Mouse (Mus musculus): ENCODE measurements at regions not wholly inside any gene's neighbourhood (a gene's known extent, or its start where the extent isn't known, plus 50 kb on each side); places are given as distances from the start of the nearest gene placed in this dataset.

GRCm38 (mm10) chr13:115575052-115575891 is 473.5 kb upstream of the Itga1 start:
- no peak overlapping the region for H3K4me3 ChIP-seq (ENCODE audit: low read depth, low read length)
- no peak overlapping the region for H3K27ac ChIP-seq (ENCODE audit: low read length)
- H3K4me1 ChIP-seq (ENCODE audit: insufficient read depth, low read depth, low read length) = no peaks in the 10 kb centered on the region
- no peak for TF ChIP-seq EP300 (IDR thresholded peaks at IDR 0.05)
- WGBS = 80% methylated on average over 6 of the region's 6 CpGs
- H3K27me3 ChIP-seq (replicated peaks; ENCODE audit: insufficient read depth, low read length) = no peaks in the 10 kb centered on the region
- no peak overlapping the region for H3K9ac ChIP-seq (replicated peaks; ENCODE audit: low read depth)
- no peak for ATAC-seq
- H3K9me3 ChIP-seq (ENCODE audit: low read length) = no peaks in the 10 kb centered on the region
- DNase-seq (ENCODE audit: low spot score) = no peak
- no peak overlapping the region for H3K4me2 ChIP-seq (replicated peaks; ENCODE audit: low read depth, low read length)
- no peaks in the 10 kb centered on the region for H3K36me3 ChIP-seq (ENCODE audit: insufficient read depth, low read length)

DNA sequence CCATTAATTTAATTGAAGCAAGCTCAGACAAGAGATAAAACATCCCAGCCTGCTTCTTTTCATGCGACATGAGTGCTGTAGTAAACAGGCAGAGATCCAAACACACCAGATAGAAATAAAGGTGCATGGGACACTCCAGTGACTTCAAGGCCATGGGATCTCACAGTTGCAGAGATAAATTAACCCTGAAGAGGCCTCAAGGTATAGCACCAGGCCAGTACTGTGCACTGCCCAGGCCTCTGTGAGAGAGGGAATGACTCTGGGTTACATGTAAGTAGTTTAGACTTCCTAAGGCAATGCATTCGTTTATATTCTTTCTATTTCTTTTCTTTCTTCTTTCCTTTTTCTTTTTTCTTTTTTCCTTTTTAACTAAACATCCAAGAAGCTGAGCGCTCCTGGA is 439.4 kb upstream of the Itga1 start:
- no peak overlapping the region for H3K4me2 ChIP-seq (replicated peaks; ENCODE audit: low read depth, low read length)
- H3K4me3 ChIP-seq (ENCODE audit: low read depth, low read length) = no peak overlapping the region
- TF ChIP-seq CTCF (IDR thresholded peaks at IDR 0.05) = no peak
- TF ChIP-seq EP300 (IDR thresholded peaks at IDR 0.05) = no peak
- no peaks in the 10 kb centered on the region for H3K9me3 ChIP-seq (ENCODE audit: low read length)
- H3K9ac ChIP-seq (replicated peaks; ENCODE audit: low read depth) = no peak overlapping the region
- H3K27ac ChIP-seq (ENCODE audit: low read length) = no peak overlapping the region
- no peaks in the 10 kb centered on the region for H3K27me3 ChIP-seq (replicated peaks; ENCODE audit: insufficient read depth, low read length)
- ATAC-seq (no peak), DNase-seq (ENCODE audit: low spot score) (no peak)
- H3K4me1 ChIP-seq (ENCODE audit: insufficient read depth, low read depth, low read length) = no peaks in the 10 kb centered on the region
- 66% methylated on average over 3 of the region's 3 CpGs for WGBS
- no peaks in the 10 kb centered on the region for H3K36me3 ChIP-seq (ENCODE audit: insufficient read depth, low read length)

- Histone ChIP-seq H3K9ac (replicated peaks; ENCODE audit: low read depth) (no peak overlapping the region), H3K27ac (ENCODE audit: low read length) (no peak overlapping the region), H3K4me1 (ENCODE audit: insufficient read depth, low read depth, low read length) (no peaks in the 10 kb centered on the region), H3K9me3 (ENCODE audit: low read length) (no peaks in the 10 kb centered on the region), H3K36me3 (ENCODE audit: insufficient read depth, low read length) (no peaks in the 10 kb centered on the region), H3K4me3 (ENCODE audit: low read depth, low read length) (no peak overlapping the region), H3K27me3 (replicated peaks; ENCODE audit: insufficient read depth, low read length) (no peaks in the 10 kb centered on the region), H3K4me2 (replicated peaks; ENCODE audit: low read depth, low read length) (no peak overlapping the region)
- no peak for ATAC-seq
- TF ChIP-seq EP300 (IDR thresholded peaks at IDR 0.05) (no peak), CTCF (IDR thresholded peaks at IDR 0.05) (no peak)
- 67% methylated on average over 3 of the region's 3 CpGs for WGBS
- no peak for DNase-seq (ENCODE audit: low spot score)
Observed at GRCm38 (mm10) chr13:115535900-115536299, 434.1 kb upstream of the Itga1 start.

- Histone ChIP-seq H3K4me2 (replicated peaks; ENCODE audit: low read depth, low read length) (no peak overlapping the region), H3K4me1 (ENCODE audit: insufficient read depth, low read depth, low read length) (no peaks in the 10 kb centered on the region), H3K9ac (replicated peaks; ENCODE audit: low read depth) (no peak overlapping the region), H3K9me3 (ENCODE audit: low read length) (no peaks in the 10 kb centered on the region), H3K27me3 (replicated peaks; ENCODE audit: insufficient read depth, low read length) (no peaks in the 10 kb centered on the region), H3K27ac (ENCODE audit: low read length) (no peak overlapping the region), H3K4me3 (ENCODE audit: low read depth, low read length) (no peak overlapping the region), H3K36me3 (ENCODE audit: insufficient read depth, low read length) (no peaks in the 10 kb centered on the region)
- ATAC-seq (no peak), DNase-seq (ENCODE audit: low spot score) (no peak)
- WGBS = 56% methylated on average over 8 of the region's 8 CpGs
- TF ChIP-seq EP300 (IDR thresholded peaks at IDR 0.05) = no peak
- no peak for TF ChIP-seq CTCF (IDR thresholded peaks at IDR 0.05)
Observed at GRCm38 (mm10) chr13:115513914-115514313, 412.1 kb upstream of the Itga1 start.

GRCm38 (mm10) chr13:115512214-115512613 is 410.4 kb upstream of the Itga1 start:
- no peak for TF ChIP-seq EP300 (IDR thresholded peaks at IDR 0.05)
- no peaks in the 10 kb centered on the region for H3K27me3 ChIP-seq (replicated peaks; ENCODE audit: insufficient read depth, low read length)
- H3K36me3 ChIP-seq (ENCODE audit: insufficient read depth, low read length) = no peaks in the 10 kb centered on the region
- no peak overlapping the region for H3K9ac ChIP-seq (replicated peaks; ENCODE audit: low read depth)
- H3K4me3 ChIP-seq (ENCODE audit: low read depth, low read length) = no peak overlapping the region
- DNase-seq (ENCODE audit: low spot score) = no peak
- H3K4me1 ChIP-seq (ENCODE audit: insufficient read depth, low read depth, low read length) = no peaks in the 10 kb centered on the region
- no peak overlapping the region for H3K27ac ChIP-seq (ENCODE audit: low read length)
- no peak for ATAC-seq
- H3K4me2 ChIP-seq (replicated peaks; ENCODE audit: low read depth, low read length) = no peak overlapping the region
- H3K9me3 ChIP-seq (ENCODE audit: low read length) = no peaks in the 10 kb centered on the region

- no peak for DNase-seq (ENCODE audit: low spot score)
- no peak for ATAC-seq
- WGBS = 73% methylated on average over 3 of the region's 3 CpGs
- H3K4me2 ChIP-seq (replicated peaks; ENCODE audit: low read depth, low read length) = no peak overlapping the region
- TF ChIP-seq EP300 (IDR thresholded peaks at IDR 0.05) (no peak), CTCF (IDR thresholded peaks at IDR 0.05) (no peak)
- H3K9ac ChIP-seq (replicated peaks; ENCODE audit: low read depth) = no peak overlapping the region
- H3K27me3 ChIP-seq (replicated peaks; ENCODE audit: insufficient read depth, low read length) = no peaks in the 10 kb centered on the region
- H3K4me3 ChIP-seq (ENCODE audit: low read depth, low read length) = no peak overlapping the region
- H3K36me3 ChIP-seq (ENCODE audit: insufficient read depth, low read length) = no peaks in the 10 kb centered on the region
- no peak overlapping the region for H3K27ac ChIP-seq (ENCODE audit: low read length)
- no peaks in the 10 kb centered on the region for H3K9me3 ChIP-seq (ENCODE audit: low read length)
- no peaks in the 10 kb centered on the region for H3K4me1 ChIP-seq (ENCODE audit: insufficient read depth, low read depth, low read length)
Observed at GRCm38 (mm10) chr13:115508646-115509045, 406.9 kb upstream of the Itga1 start.

- H3K9ac ChIP-seq (replicated peaks; ENCODE audit: low read depth) = no peak overlapping the region
- no peaks in the 10 kb centered on the region for H3K9me3 ChIP-seq (ENCODE audit: low read length)
- no peak overlapping the region for H3K27ac ChIP-seq (ENCODE audit: low read length)
- no peak for TF ChIP-seq EP300 (IDR thresholded peaks at IDR 0.05)
- no peak for ATAC-seq
- H3K4me2 ChIP-seq (replicated peaks; ENCODE audit: low read depth, low read length) = no peak overlapping the region
- no peak overlapping the region for H3K4me3 ChIP-seq (ENCODE audit: low read depth, low read length)
- no peaks in the 10 kb centered on the region for H3K36me3 ChIP-seq (ENCODE audit: insufficient read depth, low read length)
- no peaks in the 10 kb centered on the region for H3K4me1 ChIP-seq (ENCODE audit: insufficient read depth, low read depth, low read length)
- 58% methylated on average over 4 of the region's 4 CpGs for WGBS
- no peaks in the 10 kb centered on the region for H3K27me3 ChIP-seq (replicated peaks; ENCODE audit: insufficient read depth, low read length)
- no peak for DNase-seq (ENCODE audit: low spot score)
Observed at GRCm38 (mm10) chr13:115494399-115494798, 392.6 kb upstream of the Itga1 start.
